Mouse (Mus musculus) lung, embryonic 16.5 days (tissue): Measurements from ENCODE around the gene Gm9376. TPM values are rescaled to one million over a fixed set of nuclear protein-coding genes. Genes with fewer than 3 reads are reported as not detected.

Source experiments
- ATAC-seq: fragments of 200-750 bp; cut with Nextera tagmentation; 2 replicates; pipeline ENCODE4 v1.8.0; 2017; ENCODE audit warnings: low read depth, mild to moderate bottlenecking, moderate library complexity
- H3K27ac ChIP-seq: fragments of 300-500 bp; sonication (generic); 2 replicates; pipeline ENCODE4 v1.5.1; 2014; ENCODE audit warnings: mild to moderate bottlenecking, control low read depth, low read length
- H3K27me3 ChIP-seq: fragments of 300-500 bp; sonication (generic); 2 replicates; pipeline ENCODE4 v1.6.1; 2014; ENCODE audit warnings: low read depth, low read length, mixed read lengths; ENCODE audit not compliant: control insufficient read depth, insufficient read depth
- H3K36me3 ChIP-seq: fragments of 300-500 bp; sonication (generic); 2 replicates; pipeline ENCODE4 v1.6.1; 2014; ENCODE audit warnings: low read length; ENCODE audit not compliant: control insufficient read depth, insufficient read depth
- H3K4me1 ChIP-seq: fragments of 300-500 bp; sonication (generic); replicated peaks from 2 replicates; pipeline ENCODE4 v1.6.1; 2014; ENCODE audit warnings: low read length, mixed read lengths; ENCODE audit not compliant: control insufficient read depth, insufficient read depth
- H3K4me2 ChIP-seq: fragments of 300-500 bp; sonication (generic); 2 replicates; pipeline ENCODE4 v1.6.1; 2014; ENCODE audit warnings: low read depth, low read length, control low read depth
- H3K4me3 ChIP-seq: fragments of 300-500 bp; sonication (generic); 2 replicates; pipeline ENCODE4 v1.5.1; 2014; ENCODE audit warnings: mild to moderate bottlenecking, low read length, control low read depth
- H3K9ac ChIP-seq: fragments of 300-500 bp; sonication (generic); 2 replicates; pipeline ENCODE4 v1.6.1; 2014; ENCODE audit warnings: low read length, control low read depth
- H3K9me3 ChIP-seq: fragments of 300-500 bp; sonication (generic); 2 replicates; pipeline ENCODE4 v1.6.1; 2016; ENCODE audit warnings: low read length; ENCODE audit not compliant: control insufficient read depth
- WGBS: fragments of 180-500 bp; shearing (Covaris S2); extraction: QIAGEN DNeasy Blood & Tissue Kit; methylation state at CpG from one replicate; pipeline ENCODE4 v1.1.7; 2014; 5-methylcytosine and 5-hydroxymethylcytosine counted together
- microRNA-seq: library from miRNA; unstranded; fragments of <30 nt; microRNA quantifications from one replicate; pipeline ENCODE4, GENCODE M21; 2016
- polyA plus RNA-seq: library from polyadenylated mRNA; unstranded; fragments of >200 nt; fragmentation: Nextera tagmentation; extraction: Ambion mirVana; gene quantifications from 2 replicates; pipeline ENCODE4 v1.2.1, GENCODE M21; 2015

Gene Gm9376
- polyA plus RNA-seq, 1 experiment from 2014 or later: not detected

GRCm38 (mm10) chr14:118305951-118306350, 39.2 kb downstream of the Gm9376 start:
- peak; percentile 67; the same call in 1 of the 2 replicates for ATAC-seq
- Histone ChIP-seq H3K4me1 (peaks cover 5% of the 10 kb centered on the region), H3K36me3 (no peaks in the 10 kb centered on the region), H3K4me2 (no peak overlapping the region), H3K4me3 (no peak overlapping the region), H3K27me3 (no peaks in the 10 kb centered on the region), H3K9me3 (no peaks in the 10 kb centered on the region), H3K27ac (no peak overlapping the region), H3K9ac (no peak overlapping the region)
- 41% methylated on average over 9 of the region's 9 CpGs for WGBS

GRCm38 (mm10) chr14:118307060-118307459, 40.3 kb downstream of the Gm9376 start:
- Histone ChIP-seq H3K4me1 (peaks cover 5% of the 10 kb centered on the region), H3K9me3 (no peaks in the 10 kb centered on the region), H3K36me3 (no peaks in the 10 kb centered on the region), H3K27ac (no peak overlapping the region), H3K4me2 (no peak overlapping the region), H3K9ac (no peak overlapping the region), H3K27me3 (no peaks in the 10 kb centered on the region), H3K4me3 (no peak overlapping the region)
- WGBS: 80% methylated on average over 8 of the region's 8 CpGs
- no peak for ATAC-seq

DNA sequence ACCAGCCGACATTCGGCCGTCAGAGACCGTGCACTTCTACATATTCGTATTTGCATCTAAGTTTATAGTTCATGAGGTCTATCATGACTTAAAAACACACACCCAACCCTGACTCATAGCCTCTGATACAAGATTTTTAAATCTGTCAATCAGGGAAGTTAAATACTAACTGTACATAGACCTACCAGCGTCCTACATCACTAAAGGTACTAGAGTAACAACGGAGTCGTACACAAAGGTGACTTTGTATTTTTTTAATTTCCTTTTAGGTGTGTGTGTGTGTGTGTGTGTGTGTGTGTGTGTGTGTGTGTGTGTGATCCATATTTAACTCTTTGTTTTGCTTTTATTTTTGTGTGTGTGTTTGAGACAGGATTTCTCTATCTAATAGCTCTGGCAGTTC, 44.9 kb downstream of the Gm9376 start:
- Histone ChIP-seq H3K9ac (no peak overlapping the region), H3K27me3 (no peaks in the 10 kb centered on the region), H3K4me2 (no peak overlapping the region), H3K9me3 (no peaks in the 10 kb centered on the region), H3K4me3 (no peak overlapping the region), H3K36me3 (no peaks in the 10 kb centered on the region), H3K27ac (no peak overlapping the region), H3K4me1 (no peaks in the 10 kb centered on the region)
- 91% methylated on average over 8 of the region's 8 CpGs for WGBS
- ATAC-seq: no peak

GRCm38 (mm10) chr14:118312664-118313063, 45.9 kb downstream of the Gm9376 start:
- Histone ChIP-seq H3K4me3 (no peak overlapping the region), H3K36me3 (no peaks in the 10 kb centered on the region), H3K27me3 (no peaks in the 10 kb centered on the region), H3K4me2 (no peak overlapping the region), H3K4me1 (0 out of 2 replicates have a peak, but pooled peaks cover 2% of the 10 kb centered on the region), H3K9ac (no peak overlapping the region), H3K9me3 (no peaks in the 10 kb centered on the region), H3K27ac (no peak overlapping the region)
- 88% methylated on average over 10 of the region's 10 CpGs for WGBS
- ATAC-seq: no peak

DNA sequence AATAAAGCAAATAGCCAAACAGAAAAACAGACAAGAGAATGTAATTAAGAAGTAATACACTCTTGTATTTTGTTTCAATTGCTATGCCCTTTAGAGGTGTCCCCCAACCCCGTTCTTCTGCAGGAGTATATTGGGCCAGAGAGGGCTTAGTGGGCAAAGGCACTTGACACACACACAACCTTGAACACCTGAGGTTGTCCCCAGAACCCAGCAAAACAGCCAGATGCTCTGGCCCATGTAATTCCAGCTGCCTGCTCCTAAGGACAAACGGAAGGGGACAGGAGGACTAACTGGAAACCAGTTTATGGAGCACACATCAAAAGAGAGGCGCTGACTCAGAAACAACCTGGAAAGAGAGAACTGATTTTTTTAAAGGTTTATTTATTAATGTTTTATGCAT, 47.2 kb downstream of the Gm9376 start:
- H3K4me3 ChIP-seq: no peak overlapping the region
- no peaks in the 10 kb centered on the region for H3K9me3 ChIP-seq
- 0 out of 2 replicates have a peak, but pooled peaks cover 2% of the 10 kb centered on the region for H3K4me1 ChIP-seq
- no peaks in the 10 kb centered on the region for H3K27me3 ChIP-seq
- no peak overlapping the region for H3K27ac ChIP-seq
- no peaks in the 10 kb centered on the region for H3K36me3 ChIP-seq
- H3K9ac ChIP-seq: no peak overlapping the region
- 77% methylated on average over 3 of the region's 3 CpGs for WGBS
- no peak overlapping the region for H3K4me2 ChIP-seq
- no peak for ATAC-seq

DNA sequence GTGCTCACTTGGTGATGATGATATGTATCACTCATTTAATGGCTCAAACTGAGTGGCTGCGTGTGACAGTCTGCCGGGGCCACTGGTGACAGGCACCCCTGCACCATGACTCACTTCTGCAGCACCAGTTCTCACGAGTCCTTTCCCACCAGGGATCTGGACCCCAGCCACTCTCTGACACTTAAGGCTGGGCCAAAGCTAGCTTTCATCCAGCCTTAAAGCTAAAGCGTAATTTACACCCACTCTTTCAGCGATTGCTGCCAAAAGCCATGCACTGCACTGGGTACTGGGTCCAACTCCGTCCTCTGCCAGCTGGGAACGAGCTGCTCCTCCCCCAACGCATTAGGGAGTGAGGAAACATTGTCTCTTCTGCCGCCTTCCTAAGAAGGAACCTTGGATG, 50.5 kb downstream of the Gm9376 start:
- H3K9me3 ChIP-seq: no peaks in the 10 kb centered on the region
- H3K36me3 ChIP-seq: no peaks in the 10 kb centered on the region
- H3K9ac ChIP-seq: no peak overlapping the region
- H3K4me1 ChIP-seq: 0 out of 2 replicates have a peak, but pooled peaks cover 2% of the 10 kb centered on the region
- H3K4me3 ChIP-seq: no peak overlapping the region
- 57% methylated on average over 9 of the region's 9 CpGs for WGBS
- no peak overlapping the region for H3K4me2 ChIP-seq
- H3K27ac ChIP-seq: no peak overlapping the region
- H3K27me3 ChIP-seq: peaks cover 9% of the 10 kb centered on the region
- ATAC-seq: no peak

Small RNAs within 50 kb of the gene (microRNA-seq; reads per million reads assigned to microRNA genes)
- gene Mir6241: not detected

Other genes with a start within 250 kb of the Gm9376 start
- gene Dct, start 214.7 kb upstream of the Gm9376 start, polyA plus RNA-seq: 0.70 and 0.79 TPM in 2 replicates
- 32.8 and 35.9 TPM in 2 replicates for gene Tgds, start 134.2 kb upstream of the Gm9376 start, polyA plus RNA-seq
- gene Gpr180, start 129.8 kb upstream of the Gm9376 start, polyA plus RNA-seq: 53.0 and 57.4 TPM in 2 replicates
- gene Sox21, start 29.9 kb upstream of the Gm9376 start, polyA plus RNA-seq: 0.18 and 0.24 TPM in 2 replicates